ENCODE assay signal across 26 mouse cellular contexts in the genomic region with DNA sequence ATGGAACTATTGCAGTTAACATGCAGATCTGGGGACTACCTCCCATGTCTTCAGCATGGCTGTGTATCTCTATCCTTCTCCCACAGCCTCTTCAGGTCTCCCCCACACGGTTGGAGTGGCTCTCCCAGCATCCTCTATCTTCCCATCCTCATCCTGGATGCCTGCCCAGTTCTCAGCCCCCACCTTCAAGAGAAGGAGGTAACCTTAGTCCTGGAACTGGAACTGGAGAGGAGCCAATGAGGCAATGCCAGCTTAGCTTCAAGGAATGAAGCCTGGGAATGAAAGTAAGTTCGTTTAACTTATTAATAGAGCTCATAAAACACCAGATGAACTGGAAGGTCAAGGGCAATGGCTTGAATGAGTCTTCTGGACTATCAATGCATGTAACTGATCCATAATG. TPM values are rescaled to one million over a fixed set of nuclear protein-coding genes. Genes with fewer than 3 reads are reported as not detected.
DNase-seq lines count a peak whose midpoint lies in the region; ATAC-seq and TF ChIP-seq lines count a peak whose summit lies in the region.
"Had no signal": no experiment of that assay in that cellular context is flagged by ENCODE, and none has a peak within 500 bp of the region (broad histone marks: within the 10 kb centered on the region; RNA-seq: fewer than 3 reads in every experiment).

No protein-coding gene starts in this region.

- no peak overlapping the region for H3K9ac ChIP-seq in lung, postnatal 0 days (replicated peaks; ENCODE audit: low read depth)
- H3K9ac ChIP-seq: limb, embryonic 12.5 days; liver, embryonic 15.5 days; lung, embryonic 14.5 days; midbrain, embryonic 15.5 days; neural tube, embryonic 15.5 days had no signal

- no peak overlapping the region for H3K27ac ChIP-seq in lung, postnatal 0 days (ENCODE audit: low read length)
- H3K27ac ChIP-seq: limb, embryonic 12.5 days; liver, embryonic 15.5 days; midbrain, embryonic 10.5 days; midbrain, embryonic 15.5 days; neural tube, embryonic 15.5 days had no signal

- H3K9me3 ChIP-seq in lung, postnatal 0 days (ENCODE audit: low read length) = no peaks in the 10 kb centered on the region
- H3K9me3 ChIP-seq: limb, embryonic 12.5 days; liver, embryonic 15.5 days; midbrain, embryonic 10.5 days; midbrain, embryonic 15.5 days; neural tube, embryonic 15.5 days had no signal

- H3K4me2 ChIP-seq in lung, postnatal 0 days (replicated peaks; ENCODE audit: low read depth, low read length) = no peak overlapping the region
- H3K4me2 ChIP-seq: limb, embryonic 12.5 days; liver, embryonic 15.5 days; lung, embryonic 14.5 days; midbrain, embryonic 15.5 days; neural tube, embryonic 15.5 days had no signal

- no peaks in the 10 kb centered on the region for H3K36me3 ChIP-seq in lung, postnatal 0 days (ENCODE audit: insufficient read depth, low read length)
- H3K36me3 ChIP-seq: limb, embryonic 12.5 days; liver, embryonic 15.5 days; midbrain, embryonic 10.5 days; midbrain, embryonic 15.5 days; neural tube, embryonic 15.5 days had no signal

- H3K27me3 ChIP-seq in lung, postnatal 0 days (replicated peaks; ENCODE audit: insufficient read depth, low read length) = no peaks in the 10 kb centered on the region

- H3K4me3 ChIP-seq in lung, postnatal 0 days (ENCODE audit: low read depth, low read length) = no peak overlapping the region
- H3K4me3 ChIP-seq: erythroblast, embryonic 14.5 days; limb, embryonic 12.5 days; liver, embryonic 15.5 days; midbrain, embryonic 10.5 days; midbrain, embryonic 15.5 days; neural tube, embryonic 15.5 days had no signal

- H3K4me1 ChIP-seq in lung, postnatal 0 days (ENCODE audit: insufficient read depth, low read depth, low read length) = no peaks in the 10 kb centered on the region
- H3K4me1 ChIP-seq: limb, embryonic 12.5 days; liver, embryonic 15.5 days had no signal

- TF ChIP-seq EP300 in lung, postnatal 0 days (IDR thresholded peaks at IDR 0.05) = no peak

- no peak for TF ChIP-seq CTCF in lung, postnatal 0 days (IDR thresholded peaks at IDR 0.05)

- ATAC-seq in lung, postnatal 0 days = no peak
- ATAC-seq: forebrain, embryonic 16.5 days; hindbrain, embryonic 16.5 days; midbrain, embryonic 15.5 days had no signal

- DNase-seq in heart, postnatal 4 days = peak; percentile 8
- no peak for DNase-seq in heart, adult 8-10 months (ENCODE audit: low spot score)
- DNase-seq in ovary, postnatal 14 days (ENCODE audit: low spot score) = peak; percentile 7
- DNase-seq in ovary, adult 18-20 months (ENCODE audit: low spot score) = no peak
- peak; percentile 69 for DNase-seq in kidney, postnatal 10 days
- DNase-seq in skeletal muscle tissue, adult 2 months (ENCODE audit: low read depth, low spot score) = peak; percentile 7
- no peak for DNase-seq in testis, postnatal 14 days (ENCODE audit: low spot score)
- no peak for DNase-seq in lung, postnatal 0 days (ENCODE audit: low spot score)
- DNase-seq: adrenal gland, postnatal 10 days; B cell, adult 2 months; cerebellum, adult 8-10 months; heart, postnatal 14 days; layer of hippocampus, adult 9-11 months; lung, embryonic 14.5 days; right cerebral cortex, adult 18-20 months; right cerebral cortex, postnatal 4 days had no signal

- WGBS in lung, postnatal 0 days = 42% methylated on average over 2 of the region's 2 CpGs

RNA-seq across cellular contexts. Expression of gene Kcne1l, which starts 2.6 kb away (rescaled TPM):
- total RNA-seq in heart, postnatal 4 days (2021) = 1 to 10 TPM; 2.2 to 3.1 TPM
- under 1 TPM in 1 of 4 experiments, not detected in 3; 0.27 TPM for total RNA-seq in heart, adult 8-10 months (2022)
- 3.0 TPM in 2 replicates for polyA plus RNA-seq in lung, postnatal 0 days (2015; fragmentation: Nextera tagmentation; extraction: Ambion mirVana)
- total RNA-seq: liver, adult 2 months; megakaryocyte progenitor cell, adult 5-6 weeks had no signal
- polyA plus RNA-seq: erythroblast, embryonic 14.5 days; liver, adult 2 months had no signal

Comparison
In these comparisons a context has a peak if more than half of its experiments do, and no peak if none do; other contexts are left out.
1. DNase-seq: peak in heart, postnatal 4 days (single experiment), ovary, postnatal 14 days (single experiment), kidney, postnatal 10 days (single experiment) and skeletal muscle tissue, adult 2 months (single experiment); none in heart, adult 8-10 months (single experiment), ovary, adult 18-20 months (single experiment), testis, postnatal 14 days (single experiment) and lung, postnatal 0 days (single experiment).